In the genomic region with DNA sequence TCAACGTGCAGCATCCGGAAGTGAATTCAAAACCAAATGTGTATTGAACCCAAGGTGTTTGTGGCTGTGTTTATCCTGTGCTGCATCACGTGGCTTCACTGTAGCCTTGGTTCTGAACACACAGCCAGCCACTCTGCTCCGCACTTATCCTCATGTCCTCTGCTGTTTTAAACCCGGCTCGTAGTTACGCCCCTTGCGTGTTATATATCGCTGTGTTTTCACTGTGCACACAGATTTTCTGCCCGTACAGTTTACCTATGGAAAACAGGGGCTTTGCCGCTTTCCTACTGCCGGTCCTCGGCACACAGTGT, we compare ENCODE assay signal across 20 mouse cellular contexts. TPM values are rescaled to one million over a fixed set of nuclear protein-coding genes. Genes with fewer than 3 reads are reported as not detected.
DNase-seq lines count a peak whose midpoint lies in the region; ATAC-seq lines count a peak whose summit lies in the region.
"Had no signal": no experiment of that assay in that cellular context is flagged by ENCODE, and none has a peak within 500 bp of the region (broad histone marks: within the 10 kb centered on the region; RNA-seq: fewer than 3 reads in every experiment).

No protein-coding gene starts in this region.

- H3K4me2 ChIP-seq in heart, embryonic 16.5 days (ENCODE audit: low read depth, low read length): peak overlapping the region; percentile 28; the same call in 1 of the 2 replicates
- H3K4me2 ChIP-seq in lung, embryonic 16.5 days (ENCODE audit: low read depth, low read length): peak overlapping the region; percentile 13; the same call in 1 of the 2 replicates
- H3K4me2 ChIP-seq: embryonic facial prominence, embryonic 13.5 days; liver, embryonic 13.5 days; neural tube, embryonic 12.5 days had no signal

- no peak for DNase-seq in heart, adult 8-10 months (ENCODE audit: low spot score)
- no peak for DNase-seq in lung, postnatal 4 days
- peak; percentile 19 for DNase-seq in brain, adult 2 months (ENCODE audit: low read depth, low spot score)
- DNase-seq in left cerebral cortex, postnatal 14 days (ENCODE audit: low spot score in 2 of 2): no peak
- DNase-seq: cerebellum, adult 2 months; gastrocnemius, adult 2 months; heart, adult 18-20 months; kidney, adult 8-10 months; kidney, postnatal 4 days; liver, embryonic 13.5 days; spleen, adult 18-20 months; thymus, postnatal 36 days had no signal

- ATAC-seq in heart, embryonic 16.5 days (replicated peaks; ENCODE audit: extremely low read depth, insufficient read depth, low FRiP score): no peak
- ATAC-seq in lung, embryonic 16.5 days (ENCODE audit: low read depth): no peak
- ATAC-seq in megakaryocyte, adult 5-6 weeks (ENCODE audit: poor library complexity, severe bottlenecking): peak; percentile 66
- ATAC-seq: forebrain, embryonic 16.5 days had no signal

- H3K9ac ChIP-seq in heart, embryonic 16.5 days (ENCODE audit: low read length): no peak overlapping the region
- no peak overlapping the region for H3K9ac ChIP-seq in lung, embryonic 16.5 days (ENCODE audit: low read length)
- H3K9ac ChIP-seq: embryonic facial prominence, embryonic 13.5 days; liver, embryonic 13.5 days; neural tube, embryonic 12.5 days had no signal

- no peak overlapping the region for H3K4me3 ChIP-seq in heart, embryonic 16.5 days (ENCODE audit: low read length)
- H3K4me3 ChIP-seq in lung, embryonic 16.5 days (ENCODE audit: low read length): no peak overlapping the region
- H3K4me3 ChIP-seq: embryonic facial prominence, embryonic 13.5 days; gastrocnemius, adult 2 months; liver, embryonic 13.5 days; megakaryocyte, embryonic 14.5 days; neural tube, embryonic 12.5 days had no signal

- intact Hi-C loops in left cerebral cortex, postnatal 14 days (cut with DNase I): no loop called here

- peaks cover 10% of the 10 kb centered on the region for H3K4me1 ChIP-seq in heart, embryonic 16.5 days (ENCODE audit: control insufficient read depth, insufficient read depth, low read length)
- H3K4me1 ChIP-seq in lung, embryonic 16.5 days (replicated peaks; ENCODE audit: control insufficient read depth, insufficient read depth, low read length): no peaks in the 10 kb centered on the region
- H3K4me1 ChIP-seq: liver, embryonic 13.5 days; neural tube, embryonic 12.5 days had no signal

- no peaks in the 10 kb centered on the region for H3K36me3 ChIP-seq in heart, embryonic 16.5 days (ENCODE audit: control insufficient read depth, insufficient read depth)
- peaks cover 2% of the 10 kb centered on the region; the same call in 1 of the 2 replicates for H3K36me3 ChIP-seq in lung, embryonic 16.5 days (ENCODE audit: control insufficient read depth, insufficient read depth, low read length)
- H3K36me3 ChIP-seq: liver, embryonic 13.5 days; neural tube, embryonic 12.5 days had no signal

- H3K27ac ChIP-seq in heart, embryonic 16.5 days (ENCODE audit: low read length): no peak overlapping the region
- H3K27ac ChIP-seq in lung, embryonic 16.5 days (ENCODE audit: low read length): no peak overlapping the region
- H3K27ac ChIP-seq: embryonic facial prominence, embryonic 13.5 days; gastrocnemius, adult 2 months; liver, embryonic 13.5 days; neural tube, embryonic 12.5 days had no signal

- WGBS in heart, embryonic 16.5 days: 49% methylated on average over 13 of the region's 13 CpGs
- WGBS in lung, embryonic 16.5 days: 43% methylated on average over 13 of the region's 13 CpGs

- no peaks in the 10 kb centered on the region for H3K27me3 ChIP-seq in heart, embryonic 16.5 days (ENCODE audit: control insufficient read depth, insufficient read depth, low read length)
- H3K27me3 ChIP-seq in lung, embryonic 16.5 days (ENCODE audit: control insufficient read depth, insufficient read depth, low read depth, low read length): no peaks in the 10 kb centered on the region
- H3K27me3 ChIP-seq: embryonic facial prominence, embryonic 13.5 days; liver, embryonic 13.5 days; megakaryocyte, embryonic 14.5 days; neural tube, embryonic 12.5 days had no signal

- no peaks in the 10 kb centered on the region for H3K9me3 ChIP-seq in heart, embryonic 16.5 days (replicated peaks; ENCODE audit: control insufficient read depth, low read length)
- no peaks in the 10 kb centered on the region for H3K9me3 ChIP-seq in lung, embryonic 16.5 days (ENCODE audit: control insufficient read depth, low read length)
- H3K9me3 ChIP-seq: embryonic facial prominence, embryonic 13.5 days; liver, embryonic 13.5 days; megakaryocyte, embryonic 14.5 days; neural tube, embryonic 12.5 days had no signal

RNA-seq across cellular contexts. Expression of gene Ccdc126, which starts 12.9 kb away (rescaled TPM):
- polyA plus RNA-seq in heart, embryonic 16.5 days (2015; fragmentation: Nextera tagmentation; extraction: Ambion mirVana): 7.5 and 9.9 TPM in 2 replicates
- total RNA-seq in heart, adult 8-10 months (2022): 1 to 10 TPM; 4.1 to 5.2 (median 4.7) TPM
- polyA plus RNA-seq in lung, embryonic 16.5 days (2015; fragmentation: Nextera tagmentation; extraction: Ambion mirVana): 14.3 and 14.6 TPM in 2 replicates
- 6.8 TPM in 2 replicates for total RNA-seq in megakaryocyte, adult 5-6 weeks (2015)
- total RNA-seq in megakaryocyte, adult 5-6 weeks (2017): 5.2 and 5.8 TPM in 2 replicates
- 1 to 10 TPM; 8.1 to 9.0 TPM for total RNA-seq in left cerebral cortex, postnatal 14 days (2021)

RNA-seq across cellular contexts. Expression of gene Fam221a, which starts 35.5 kb away (rescaled TPM):
- 3.9 and 5.4 TPM in 2 replicates for polyA plus RNA-seq in heart, embryonic 16.5 days (2015; fragmentation: Nextera tagmentation; extraction: Ambion mirVana)
- total RNA-seq in heart, adult 8-10 months (2022): under 1 TPM in 3 of 4 experiments, not detected in 1; 0.37 to 0.82 (median 0.56) TPM
- 10.9 and 11.4 TPM in 2 replicates for polyA plus RNA-seq in lung, embryonic 16.5 days (2015; fragmentation: Nextera tagmentation; extraction: Ambion mirVana)
- 7.2 and 9.4 TPM in 2 replicates for total RNA-seq in megakaryocyte, adult 5-6 weeks (2015)
- 0.53 and 2.0 TPM in 2 replicates for total RNA-seq in megakaryocyte, adult 5-6 weeks (2017)
- total RNA-seq in left cerebral cortex, postnatal 14 days (2021): 1 to 10 TPM; 1.1 TPM
- total RNA-seq: monocyte, adult 5-6 weeks had no signal
